Mouse (Mus musculus): Measurements from ENCODE around the gene Tbc1d16. TPM values are rescaled to one million over a fixed set of nuclear protein-coding genes. Genes with fewer than 3 reads are reported as not detected.

Gene Tbc1d16
- polyA plus RNA-seq, 1 experiment from 2014 or later = 7.4 TPM

DNA sequence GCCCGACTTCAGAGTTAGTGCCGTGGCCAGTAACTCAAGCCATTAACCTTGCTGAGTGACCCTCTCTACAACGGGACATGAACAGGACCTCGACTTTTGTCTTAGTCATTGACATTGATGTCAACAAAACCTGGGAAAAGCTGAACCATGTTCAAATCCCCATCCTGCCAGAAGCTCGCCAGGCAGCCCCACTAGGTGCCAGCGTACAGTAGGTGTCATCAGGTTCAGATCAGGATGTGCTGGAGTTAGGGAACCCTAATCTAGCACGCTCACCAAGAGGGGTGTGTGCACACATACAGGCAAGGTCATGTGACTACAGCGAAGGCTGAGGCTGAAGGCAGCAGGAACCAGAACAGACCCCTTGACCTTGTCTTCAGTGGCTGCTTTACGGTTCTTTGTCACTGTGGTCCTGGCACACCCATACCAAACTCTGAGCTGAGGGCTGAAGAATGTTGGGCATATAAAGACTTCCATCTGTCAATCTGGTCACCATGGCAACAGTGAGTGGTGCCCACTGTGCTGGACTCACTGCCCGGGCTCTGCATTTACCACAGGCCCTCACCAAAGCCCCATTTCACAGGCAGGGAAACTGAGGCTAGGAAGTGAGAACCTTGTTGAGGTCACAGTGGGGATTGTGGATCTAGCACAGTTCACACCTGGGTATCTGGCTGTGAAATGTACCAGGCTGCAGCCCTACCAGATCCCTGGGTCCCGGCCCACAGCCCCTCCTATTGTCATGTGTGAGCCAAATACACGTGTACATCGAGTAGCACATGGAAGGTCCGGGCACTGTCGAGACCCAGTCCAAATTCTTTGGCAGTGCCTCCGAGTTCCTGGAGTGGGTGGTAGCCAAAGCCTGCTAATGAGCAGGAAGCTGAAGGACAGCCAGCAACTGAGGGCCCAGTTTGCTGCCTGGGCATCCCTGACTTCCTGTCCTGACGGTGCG lies 30.4 kb downstream of the Tbc1d16 start:
- H3K36me3 ChIP-seq = peaks cover 17% of the 10 kb centered on the region; the same call in 1 of the 2 replicates
- no peak for DNase-seq (ENCODE audit: low spot score)
- 83% methylated on average over 18 of the region's 18 CpGs for WGBS

DNA sequence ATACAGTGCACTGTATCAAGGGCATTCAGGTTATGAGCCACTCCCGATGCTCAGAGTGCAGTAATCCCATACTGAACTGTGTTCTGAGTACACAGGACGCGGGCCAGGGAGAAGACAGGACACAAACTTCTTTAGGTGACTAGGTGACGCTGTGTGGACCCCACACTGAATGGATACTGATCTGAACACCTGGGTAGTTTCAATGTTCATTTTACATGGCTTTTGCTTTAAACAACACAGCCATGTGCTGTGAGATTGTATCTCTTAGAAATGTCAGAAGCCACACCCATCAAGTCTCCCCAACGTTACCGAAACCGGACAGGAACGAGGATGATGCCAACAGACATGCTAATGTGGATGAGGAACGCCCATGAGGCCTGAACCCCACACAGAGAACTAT lies 35.7 kb downstream of the Tbc1d16 start:
- WGBS = 86% methylated on average over 9 of the region's 9 CpGs

More for the DNA sequence above, 30.4 kb downstream of the Tbc1d16 start:
- no peak overlapping the region for H3K4me3 ChIP-seq
- H3K27ac ChIP-seq = no peak overlapping the region
- no peaks in the 10 kb centered on the region for H3K9me3 ChIP-seq
- H3K4me1 ChIP-seq = peaks cover 8% of the 10 kb centered on the region; the same call in 1 of the 2 replicates
- no peaks in the 10 kb centered on the region for H3K27me3 ChIP-seq (ENCODE audit: insufficient read depth, poor library complexity, severe bottlenecking)

DNA sequence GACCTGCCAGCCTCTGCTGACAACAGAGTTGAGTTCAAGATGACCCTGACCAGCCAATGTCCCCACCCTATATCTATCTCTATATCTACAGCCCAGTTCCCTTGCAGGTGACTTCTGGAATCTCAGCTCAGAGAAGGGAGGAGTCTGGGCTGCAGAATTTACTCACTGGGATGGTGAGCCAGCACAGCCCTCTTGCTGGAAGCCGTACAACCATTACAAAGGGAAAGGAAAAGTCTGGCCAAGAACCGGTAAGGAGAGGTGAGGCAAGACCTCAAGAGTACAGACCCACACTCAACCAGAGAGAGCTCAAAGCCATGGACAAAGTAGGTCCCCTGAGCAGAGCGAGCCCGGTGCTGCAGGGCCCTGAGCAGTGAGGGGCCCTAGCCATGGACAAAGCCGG lies 36.1 kb downstream of the Tbc1d16 start:
- Histone ChIP-seq H3K9me3 (no peaks in the 10 kb centered on the region), H3K4me3 (no peak overlapping the region), H3K27ac (no peak overlapping the region), H3K27me3 (ENCODE audit: insufficient read depth, poor library complexity, severe bottlenecking) (peaks cover 6% of the 10 kb centered on the region; the same call in 1 of the 2 replicates), H3K36me3 (peaks cover 4% of the 10 kb centered on the region; the same call in 1 of the 2 replicates), H3K4me1 (peaks cover 32% of the 10 kb centered on the region)
- WGBS = 84% methylated on average over 5 of the region's 5 CpGs
- no peak for DNase-seq (ENCODE audit: low spot score)

More for the DNA sequence above, 35.7 kb downstream of the Tbc1d16 start:
- no peak for DNase-seq (ENCODE audit: low spot score)
- H3K4me3 ChIP-seq = no peak overlapping the region
- H3K36me3 ChIP-seq = peaks cover 6% of the 10 kb centered on the region; the same call in 1 of the 2 replicates
- H3K27me3 ChIP-seq (ENCODE audit: insufficient read depth, poor library complexity, severe bottlenecking) = peaks cover 6% of the 10 kb centered on the region; the same call in 1 of the 2 replicates
- H3K9me3 ChIP-seq = no peaks in the 10 kb centered on the region
- H3K4me1 ChIP-seq = peaks cover 28% of the 10 kb centered on the region
- no peak overlapping the region for H3K27ac ChIP-seq

DNA sequence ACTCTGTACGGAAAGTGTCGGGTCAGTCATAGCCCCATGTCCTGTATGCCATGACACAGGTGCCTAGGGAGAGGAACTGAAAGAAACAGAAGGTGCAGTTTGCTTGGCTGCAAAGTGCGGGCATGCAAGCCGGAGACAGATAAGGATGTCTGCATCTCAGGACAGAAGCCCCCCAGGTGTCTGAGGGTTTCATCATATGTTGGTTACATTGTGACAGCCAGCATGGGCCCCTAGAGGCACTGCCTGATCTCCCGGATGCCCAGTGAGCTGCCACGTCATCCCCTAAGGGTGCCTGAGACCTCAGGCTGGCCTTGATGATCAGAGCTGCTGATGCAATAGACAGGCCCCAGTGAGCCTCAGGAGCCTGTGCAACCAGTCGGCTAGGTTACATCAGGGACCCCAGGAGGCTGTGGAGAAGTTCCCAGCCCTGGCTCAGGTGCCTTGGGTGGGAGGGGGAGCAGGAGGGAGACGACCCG lies 36.7 kb downstream of the Tbc1d16 start:
- no peak for DNase-seq (ENCODE audit: low spot score)
- WGBS = 76% methylated on average over 9 of the region's 9 CpGs
- Histone ChIP-seq H3K36me3 (no peaks in the 10 kb centered on the region), H3K9me3 (no peaks in the 10 kb centered on the region), H3K4me3 (no peak overlapping the region), H3K27me3 (ENCODE audit: insufficient read depth, poor library complexity, severe bottlenecking) (peaks cover 6% of the 10 kb centered on the region; the same call in 1 of the 2 replicates), H3K27ac (no peak overlapping the region), H3K4me1 (peaks cover 36% of the 10 kb centered on the region)

DNA sequence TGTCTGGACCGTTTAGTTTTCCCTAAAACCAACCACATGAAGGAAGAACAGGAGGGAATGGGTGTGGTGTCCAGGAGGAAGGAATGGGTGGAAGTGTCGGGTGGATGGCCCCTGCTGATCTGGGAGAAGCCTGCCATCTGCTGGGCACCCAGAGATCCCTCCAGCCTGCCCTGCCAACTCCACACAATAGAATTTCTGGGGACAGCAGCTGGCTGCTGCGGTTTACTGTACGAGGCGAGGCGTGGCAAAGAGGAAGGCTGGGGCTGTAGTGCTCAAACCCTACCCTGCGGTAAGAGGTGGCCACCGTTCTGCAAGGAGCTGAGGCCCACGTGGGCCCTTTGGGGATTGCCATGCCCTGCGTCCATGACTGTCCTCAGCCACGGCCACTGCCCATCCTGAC lies 37.8 kb downstream of the Tbc1d16 start:
- peak overlapping the region; percentile 53 for H3K27ac ChIP-seq
- H3K9me3 ChIP-seq = no peaks in the 10 kb centered on the region
- 33% methylated on average over 11 of the region's 11 CpGs for WGBS
- no peak overlapping the region for H3K4me3 ChIP-seq
- DNase-seq (ENCODE audit: low spot score) = no peak
- H3K4me1 ChIP-seq = peaks cover 36% of the 10 kb centered on the region
- H3K36me3 ChIP-seq = no peaks in the 10 kb centered on the region
- H3K27me3 ChIP-seq (ENCODE audit: insufficient read depth, poor library complexity, severe bottlenecking) = peaks cover 6% of the 10 kb centered on the region; the same call in 1 of the 2 replicates

DNA sequence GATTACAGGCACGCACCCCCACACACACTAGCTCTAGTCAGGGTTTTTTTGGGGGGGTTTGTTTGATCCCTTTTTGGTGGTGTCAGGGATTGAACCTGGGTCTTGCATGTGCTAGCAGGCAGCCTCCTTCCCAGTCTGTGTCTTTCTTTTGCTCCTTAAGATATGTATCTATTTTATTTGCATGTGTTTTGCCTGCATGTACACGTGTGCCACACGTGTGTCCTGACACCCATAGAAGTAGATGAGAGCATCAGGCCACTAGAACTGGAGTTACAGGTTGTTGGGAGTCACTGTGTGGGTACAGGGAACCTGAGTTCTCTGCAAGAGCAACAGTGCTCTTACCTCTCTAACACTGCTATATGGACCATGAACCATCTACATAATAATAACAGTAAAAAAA lies 39.0 kb downstream of the Tbc1d16 start:
- H3K4me1 ChIP-seq = peaks cover 41% of the 10 kb centered on the region
- no peak overlapping the region for H3K27ac ChIP-seq
- no peaks in the 10 kb centered on the region for H3K9me3 ChIP-seq
- peaks cover 6% of the 10 kb centered on the region; the same call in 1 of the 2 replicates for H3K27me3 ChIP-seq (ENCODE audit: insufficient read depth, poor library complexity, severe bottlenecking)
- no peak overlapping the region for H3K4me3 ChIP-seq
- H3K36me3 ChIP-seq = no peaks in the 10 kb centered on the region
- WGBS = 81% methylated on average over 3 of the region's 3 CpGs
- DNase-seq (ENCODE audit: low spot score) = no peak

DNA sequence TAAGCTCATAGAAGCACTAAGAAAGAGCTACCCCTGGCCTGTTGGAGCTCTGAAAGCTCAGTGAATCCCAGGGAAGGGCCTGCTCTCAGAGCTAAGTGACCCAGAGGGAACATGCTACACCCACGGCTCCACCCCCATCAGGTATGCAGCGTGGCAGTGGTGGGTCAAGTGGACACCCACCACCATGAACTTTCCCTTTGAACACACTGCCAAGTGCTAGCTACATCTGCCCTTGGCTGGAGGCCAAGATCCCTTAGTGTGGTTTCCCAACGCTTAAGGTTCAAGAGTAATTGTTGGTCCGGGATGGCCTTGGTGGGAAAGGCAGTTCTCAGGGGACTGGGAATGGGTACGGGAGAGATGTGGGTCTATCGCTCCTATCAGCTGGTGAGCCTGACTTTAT lies 39.9 kb downstream of the Tbc1d16 start:
- no peaks in the 10 kb centered on the region for H3K36me3 ChIP-seq
- H3K27ac ChIP-seq = no peak overlapping the region
- no peaks in the 10 kb centered on the region for H3K9me3 ChIP-seq
- peaks cover 6% of the 10 kb centered on the region; the same call in 1 of the 2 replicates for H3K27me3 ChIP-seq (ENCODE audit: insufficient read depth, poor library complexity, severe bottlenecking)
- 66% methylated on average over 6 of the region's 6 CpGs for WGBS
- no peak overlapping the region for H3K4me3 ChIP-seq
- DNase-seq (ENCODE audit: low spot score) = no peak
- H3K4me1 ChIP-seq = peaks cover 49% of the 10 kb centered on the region

DNA sequence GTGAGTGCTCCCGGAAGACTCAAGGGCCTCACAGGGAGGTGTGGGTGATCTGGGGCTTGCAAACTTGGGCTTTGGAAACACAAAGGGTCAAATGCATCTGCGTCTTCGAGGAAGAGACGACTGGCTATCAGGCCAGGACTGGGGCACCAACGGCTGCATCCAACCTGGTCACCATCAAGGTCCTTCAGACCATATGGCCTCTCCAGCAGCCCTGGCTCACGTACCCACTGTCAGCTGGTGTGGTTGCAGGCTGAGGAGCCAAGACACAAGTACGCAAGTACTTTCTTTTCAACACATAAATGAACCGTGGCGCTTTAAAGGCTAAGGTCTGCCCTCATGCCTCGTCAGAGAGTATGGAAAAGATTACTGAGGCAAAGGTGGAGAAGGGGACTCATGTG lies 40.5 kb downstream of the Tbc1d16 start:
- Histone ChIP-seq H3K4me3 (no peak overlapping the region), H3K9me3 (no peaks in the 10 kb centered on the region), H3K36me3 (no peaks in the 10 kb centered on the region), H3K27ac (no peak overlapping the region), H3K4me1 (peaks cover 55% of the 10 kb centered on the region), H3K27me3 (ENCODE audit: insufficient read depth, poor library complexity, severe bottlenecking) (peaks cover 6% of the 10 kb centered on the region; the same call in 1 of the 2 replicates)
- no peak for DNase-seq (ENCODE audit: low spot score)
- 60% methylated on average over 10 of the region's 10 CpGs for WGBS

DNA sequence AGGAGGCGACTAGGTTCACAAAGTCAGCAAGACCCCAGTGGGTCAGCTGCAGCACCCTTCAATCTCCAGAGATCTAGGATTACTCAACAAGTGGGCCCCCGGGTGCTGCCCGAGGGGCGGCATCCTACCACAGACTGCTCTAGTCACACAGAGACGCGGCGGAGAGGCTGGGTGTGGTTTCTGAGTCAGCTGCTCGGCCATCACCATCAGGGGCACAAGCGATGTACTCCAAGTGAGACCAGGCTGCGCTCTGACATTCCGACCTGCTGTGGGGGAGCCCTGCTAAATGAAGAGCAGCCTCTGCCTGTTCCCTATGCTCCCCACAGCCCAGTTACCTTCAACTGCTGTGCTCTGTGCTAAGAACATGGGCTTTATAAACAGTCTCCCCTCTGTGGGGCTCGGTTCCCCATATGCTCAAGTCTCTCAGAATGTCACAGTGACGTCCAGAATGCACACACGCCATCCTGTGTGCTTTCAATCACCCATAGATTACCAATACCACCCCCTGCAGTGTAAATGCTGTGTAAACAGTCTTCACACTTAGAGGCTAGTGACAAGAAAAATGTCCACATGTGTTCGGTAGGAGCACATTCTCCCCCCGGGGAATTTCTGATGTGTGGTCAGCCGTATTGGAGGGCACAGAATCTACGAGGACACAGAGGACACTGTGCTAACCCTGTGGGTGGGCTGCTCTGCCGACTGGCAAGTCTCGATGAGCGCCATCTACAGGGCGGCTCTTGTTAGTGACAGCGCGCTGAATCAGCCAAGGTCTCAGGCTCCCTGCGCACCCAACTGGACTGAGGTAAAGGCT lies 41.1 kb downstream of the Tbc1d16 start:
- H3K27me3 ChIP-seq (ENCODE audit: insufficient read depth, poor library complexity, severe bottlenecking) = peaks cover 6% of the 10 kb centered on the region; the same call in 1 of the 2 replicates
- no peaks in the 10 kb centered on the region for H3K9me3 ChIP-seq
- H3K4me1 ChIP-seq = peaks cover 57% of the 10 kb centered on the region
- 49% methylated on average over 25 of the region's 25 CpGs for WGBS
- 0 out of 2 replicates have a peak overlapping the region, but pooled peaks have one; percentile 48 for H3K27ac ChIP-seq
- no peaks in the 10 kb centered on the region for H3K36me3 ChIP-seq
- H3K4me3 ChIP-seq = no peak overlapping the region
- DNase-seq (ENCODE audit: low spot score) = peak; percentile 86

DNA sequence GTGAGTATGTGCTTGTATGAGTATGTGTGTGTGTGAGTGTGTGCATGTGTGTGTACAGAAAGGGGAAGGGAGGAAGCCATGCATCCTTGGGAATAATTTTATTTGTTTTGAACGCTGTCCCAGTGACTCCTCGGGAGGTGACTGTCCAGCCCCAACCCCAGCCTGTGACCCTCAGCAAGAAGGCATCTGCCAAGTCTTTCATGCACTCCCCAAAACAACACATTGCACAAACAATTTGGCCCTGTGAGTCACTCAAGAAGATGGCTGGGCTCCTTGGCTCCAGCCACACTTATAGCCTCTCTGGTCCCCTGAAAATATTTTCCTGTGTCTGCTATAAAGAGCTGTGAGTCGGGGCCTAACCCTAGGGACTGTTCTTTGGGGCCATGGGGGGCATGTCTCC lies 41.9 kb downstream of the Tbc1d16 start:
- Histone ChIP-seq H3K27me3 (ENCODE audit: insufficient read depth, poor library complexity, severe bottlenecking) (no peaks in the 10 kb centered on the region), H3K36me3 (no peaks in the 10 kb centered on the region), H3K4me1 (peaks cover 57% of the 10 kb centered on the region), H3K27ac (no peak overlapping the region), H3K4me3 (no peak overlapping the region), H3K9me3 (no peaks in the 10 kb centered on the region)
- DNase-seq (ENCODE audit: low spot score) = no peak
- 79% methylated on average over 3 of the region's 3 CpGs for WGBS

DNA sequence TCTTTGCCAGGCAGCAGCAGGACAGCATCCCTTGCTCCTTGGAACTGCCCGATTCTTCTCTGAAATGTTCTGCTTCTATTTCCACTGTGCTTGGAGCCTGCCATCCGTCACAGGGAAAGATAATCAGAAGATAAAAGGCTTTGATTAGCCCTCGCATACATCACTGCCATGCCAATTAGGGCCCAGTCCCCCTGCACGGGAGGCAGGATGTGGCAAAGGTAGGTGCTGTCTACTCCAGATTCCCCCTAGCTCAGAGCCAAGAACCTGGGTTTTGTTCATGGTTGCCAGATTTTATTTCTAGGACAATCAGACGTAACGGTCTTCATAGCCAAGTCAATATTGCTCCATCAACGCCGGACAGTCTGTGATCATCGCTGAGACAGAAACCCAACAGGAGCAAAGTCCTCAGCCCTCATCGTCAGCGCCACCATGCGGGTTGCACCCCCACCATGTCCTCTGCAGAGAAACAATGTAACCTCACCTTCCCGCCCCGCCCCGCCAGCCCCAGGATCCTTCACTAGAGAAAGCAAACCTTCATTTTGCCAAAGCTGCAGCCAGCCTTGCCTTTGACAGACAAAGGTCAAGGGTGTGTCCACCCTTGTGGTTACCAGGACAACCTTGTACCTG lies 44.5 kb downstream of the Tbc1d16 start:
- H3K27me3 ChIP-seq (ENCODE audit: insufficient read depth, poor library complexity, severe bottlenecking) = no peaks in the 10 kb centered on the region
- no peak overlapping the region for H3K4me3 ChIP-seq
- no peaks in the 10 kb centered on the region for H3K36me3 ChIP-seq
- no peak for DNase-seq (ENCODE audit: low spot score)
- H3K27ac ChIP-seq = no peak overlapping the region
- WGBS = 67% methylated on average over 15 of the region's 15 CpGs
- no peaks in the 10 kb centered on the region for H3K9me3 ChIP-seq
- peaks cover 43% of the 10 kb centered on the region for H3K4me1 ChIP-seq

DNA sequence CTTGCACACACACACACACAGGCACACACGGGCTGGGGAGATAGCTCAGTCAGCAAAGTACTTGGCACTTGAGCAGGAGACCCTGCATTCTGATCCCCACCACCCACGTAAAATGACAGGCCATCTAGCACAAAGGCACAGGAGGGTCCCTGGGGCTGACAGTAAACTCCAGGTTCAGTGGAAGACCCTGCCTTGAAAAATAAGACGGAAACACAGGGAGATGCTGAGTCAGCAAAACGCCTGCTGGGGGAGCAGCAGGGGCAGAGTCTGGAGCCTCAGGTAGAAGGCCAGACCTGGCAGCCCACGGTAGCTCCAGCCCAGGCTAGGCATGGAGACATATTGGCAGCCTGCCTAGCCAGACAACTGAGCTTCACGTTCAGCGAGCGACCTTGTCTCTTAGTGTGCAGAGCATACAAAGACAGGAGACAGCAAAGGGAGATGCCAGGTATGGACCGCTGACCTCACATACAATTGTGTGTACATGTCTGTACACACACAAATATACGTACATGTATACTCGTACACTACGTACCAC lies 46.4 kb downstream of the Tbc1d16 start:
- H3K27me3 ChIP-seq (ENCODE audit: insufficient read depth, poor library complexity, severe bottlenecking) = no peaks in the 10 kb centered on the region
- 84% methylated on average over 12 of the region's 12 CpGs for WGBS
- no peak overlapping the region for H3K4me3 ChIP-seq
- DNase-seq (ENCODE audit: low spot score) = no peak
- peaks cover 25% of the 10 kb centered on the region for H3K4me1 ChIP-seq
- no peaks in the 10 kb centered on the region for H3K36me3 ChIP-seq
- H3K9me3 ChIP-seq = no peaks in the 10 kb centered on the region
- H3K27ac ChIP-seq = no peak overlapping the region
